Mouse (Mus musculus) natural killer cell, adult 2 months (primary cell): ENCODE measurements around the gene Ccdc86.
A peak's percentile ranks its signal among the peaks of the same experiment; 100 is the strongest.

Experiments used
- DNase-seq, 2 experiments: peaks; one replicate each; pipeline ENCODE4 v3.0.0; 2022; ENCODE audit warnings: low spot score in 2 of 2

The Ccdc86 gene

DNA sequence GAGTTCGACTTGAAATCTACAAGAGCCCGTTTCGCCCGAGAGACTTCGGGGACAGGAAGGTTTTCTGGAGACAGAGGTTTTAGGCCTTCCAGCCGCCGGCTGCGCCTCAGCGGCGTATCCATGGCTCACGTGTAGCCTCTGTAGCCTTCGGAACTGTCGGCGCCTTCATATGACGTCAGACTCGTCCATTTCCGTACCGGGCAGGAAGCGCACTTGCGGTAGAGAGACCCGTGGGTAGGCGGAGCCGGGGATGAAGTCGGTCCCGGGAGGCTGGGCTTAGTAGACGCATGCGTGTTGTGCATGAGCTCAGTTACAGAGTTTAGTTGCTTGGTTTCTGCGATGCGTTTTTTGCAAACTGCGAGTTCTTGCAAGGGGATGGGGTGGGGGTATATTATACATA, at the start of gene Ccdc86:
TSS of gene Ccdc86 (minus strand) at position 155 of the 400 bp plus-strand sequence.
- peak; percentile 94 to 95 for DNase-seq

- peak in 1 of 2 experiments; percentile 21 for DNase-seq
Measured at GRCm38 (mm10) chr19:10993150-10993549, 44.1 kb upstream of the Ccdc86 start, which contains the start of gene Ms4a15. TSS of gene Ms4a15 (minus strand) at chr19:10993250.

GRCm38 (mm10) chr19:10991911-10992310, 42.8 kb upstream of the Ccdc86 start:
- no peak for DNase-seq

- DNase-seq: peak; percentile 78 to 91
Measured at GRCm38 (mm10) chr19:10990751-10991150, 41.7 kb upstream of the Ccdc86 start.

DNA sequence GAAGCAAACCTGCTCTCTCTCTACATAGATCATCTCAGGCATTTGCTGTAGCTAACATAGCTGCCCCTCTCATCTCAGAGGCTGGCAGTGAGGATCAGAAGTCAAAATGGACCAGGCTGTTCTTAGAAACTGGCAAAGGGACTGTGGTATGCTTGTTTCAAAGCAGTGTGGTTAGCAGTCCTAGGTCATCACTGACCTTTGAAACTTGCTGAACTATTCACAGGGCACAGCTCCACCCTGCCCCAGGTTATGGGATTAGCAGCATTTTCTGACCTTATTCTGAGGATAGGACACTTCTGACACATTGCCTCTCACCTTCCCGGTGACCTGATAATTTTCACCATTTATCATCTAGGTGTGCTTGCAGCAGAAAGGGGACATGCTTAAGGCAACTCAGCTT, 39.5 kb upstream of the Ccdc86 start:
- peak; percentile 34 to 62 for DNase-seq

- peak; percentile 38 to 66 for DNase-seq
Measured at GRCm38 (mm10) chr19:10985889-10986288, 36.8 kb upstream of the Ccdc86 start.

DNA sequence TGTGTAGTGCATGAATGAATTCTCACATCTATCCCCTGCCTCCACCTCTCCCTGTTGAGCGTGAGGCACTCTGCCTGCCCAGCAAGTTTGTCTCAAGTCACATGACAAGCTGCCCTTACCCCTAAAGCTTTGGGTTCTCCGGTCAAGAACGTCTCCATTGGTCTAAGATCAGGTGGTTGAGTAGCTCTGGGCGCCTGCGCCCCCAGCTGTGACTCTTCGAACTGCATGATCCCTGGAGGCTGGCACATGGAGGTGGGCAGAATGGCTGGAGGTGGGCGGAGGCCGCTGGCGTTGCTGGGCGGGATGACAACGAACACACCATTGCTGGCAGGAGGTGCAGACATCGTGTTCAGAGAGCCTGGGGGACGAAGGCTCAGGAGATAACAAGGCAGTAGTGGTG, 35.5 kb upstream of the Ccdc86 start:
- no peak for DNase-seq

DNA sequence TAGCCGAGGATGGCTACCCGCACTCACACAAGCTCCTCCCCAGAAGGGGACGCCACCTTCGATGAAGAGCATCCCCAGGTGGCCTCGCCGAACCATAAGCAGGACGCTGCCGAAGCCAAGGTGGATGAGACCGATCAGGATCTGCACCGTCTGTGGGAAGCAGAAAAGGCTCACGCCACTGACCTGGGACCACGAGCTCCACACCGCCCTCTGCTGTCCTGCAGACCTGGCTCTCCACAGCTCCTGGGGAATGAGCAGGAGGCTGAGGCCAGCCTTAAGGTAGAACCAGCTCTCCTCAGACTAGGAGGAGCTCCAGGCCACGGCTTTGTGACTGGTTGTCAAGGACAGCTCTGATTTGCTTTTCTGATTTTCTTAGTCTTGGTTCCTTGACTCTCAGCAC, 34.1 kb upstream of the Ccdc86 start:
- DNase-seq: peak in 1 of 2 experiments; percentile 25

DNA sequence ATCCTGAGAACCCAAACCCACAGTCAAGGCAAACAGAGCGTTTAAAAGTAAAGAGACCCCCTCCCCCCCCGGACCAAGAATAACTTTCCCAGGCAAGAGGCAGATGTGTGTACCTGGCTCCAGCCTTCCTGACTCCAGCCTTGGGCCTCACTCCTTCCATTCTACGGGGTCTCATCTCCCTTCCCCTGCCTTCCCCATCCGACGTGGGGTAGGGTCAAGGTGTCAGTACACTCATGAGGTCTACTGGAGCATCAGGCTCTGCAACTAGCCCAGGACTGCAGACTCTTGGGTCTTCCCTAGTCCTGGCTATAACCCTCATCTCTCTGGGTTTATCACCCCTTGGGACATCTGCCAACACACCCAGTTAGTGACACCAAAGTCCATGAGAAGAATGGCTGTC, 31.1 kb upstream of the Ccdc86 start:
- DNase-seq: no peak

GRCm38 (mm10) chr19:10979184-10980168, 30.4 kb upstream of the Ccdc86 start:
- peak; percentile 94 to 97 for DNase-seq

GRCm38 (mm10) chr19:10976318-10976717, 27.3 kb upstream of the Ccdc86 start:
- DNase-seq: no peak

GRCm38 (mm10) chr19:10975187-10975586, 26.1 kb upstream of the Ccdc86 start:
- DNase-seq: no peak

DNA sequence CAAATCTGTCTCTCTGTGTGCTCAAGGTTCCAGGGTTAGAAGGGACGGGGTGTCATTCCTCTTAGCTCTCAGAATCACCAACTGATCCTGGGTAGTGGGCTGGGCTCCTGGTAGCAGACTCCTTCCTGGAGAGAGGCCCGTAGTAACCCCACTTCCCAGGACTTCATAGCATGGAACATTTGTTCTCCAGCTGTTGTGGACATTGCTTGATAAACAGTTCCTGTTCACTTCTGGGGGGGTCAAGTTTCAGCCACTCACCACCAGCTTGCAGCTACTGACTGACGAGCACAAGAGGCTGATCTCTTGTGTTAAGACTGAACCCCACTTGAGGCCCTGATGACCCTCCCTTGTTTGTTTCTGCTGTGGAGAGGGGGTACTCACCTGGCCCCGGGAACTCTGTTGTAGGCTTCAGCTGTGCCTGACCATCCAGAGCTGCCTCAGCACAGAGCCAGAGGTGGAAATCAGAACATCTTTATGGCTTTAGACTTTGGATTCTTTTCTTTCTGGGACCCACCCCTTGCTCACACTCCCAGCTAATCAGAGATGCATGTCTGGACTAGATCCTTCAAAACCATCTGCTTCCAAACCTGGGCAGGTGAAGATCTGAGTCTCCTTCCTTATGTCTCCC, 25.3 kb upstream of the Ccdc86 start, which contains the start of gene Ms4a10:
TSS of gene Ms4a10 (minus strand) at position 433 of the 628 bp plus-strand sequence.
- no peak for DNase-seq

DNA sequence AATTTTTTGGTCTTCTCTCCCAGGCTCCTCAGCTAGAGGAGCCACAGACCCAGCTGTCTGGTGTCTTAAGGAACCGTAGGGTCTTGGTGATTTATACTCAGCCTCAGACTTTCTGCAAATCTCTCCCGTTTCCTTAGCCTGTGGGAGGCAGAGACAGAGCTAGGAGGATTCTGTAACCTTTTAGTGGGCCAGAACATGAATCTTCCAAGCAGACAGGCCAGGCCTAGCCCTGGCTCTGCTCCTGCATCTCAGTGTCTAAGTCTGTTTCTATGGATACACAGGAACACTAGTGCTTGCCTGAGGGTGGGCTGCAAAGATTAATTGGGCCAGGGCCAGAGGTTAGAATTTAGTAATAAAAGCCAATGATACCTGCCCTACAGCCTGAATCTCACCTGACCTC, 24.1 kb upstream of the Ccdc86 start:
- no peak for DNase-seq

- DNase-seq: no peak
Measured at GRCm38 (mm10) chr19:10972660-10973059, 23.6 kb upstream of the Ccdc86 start.

DNA sequence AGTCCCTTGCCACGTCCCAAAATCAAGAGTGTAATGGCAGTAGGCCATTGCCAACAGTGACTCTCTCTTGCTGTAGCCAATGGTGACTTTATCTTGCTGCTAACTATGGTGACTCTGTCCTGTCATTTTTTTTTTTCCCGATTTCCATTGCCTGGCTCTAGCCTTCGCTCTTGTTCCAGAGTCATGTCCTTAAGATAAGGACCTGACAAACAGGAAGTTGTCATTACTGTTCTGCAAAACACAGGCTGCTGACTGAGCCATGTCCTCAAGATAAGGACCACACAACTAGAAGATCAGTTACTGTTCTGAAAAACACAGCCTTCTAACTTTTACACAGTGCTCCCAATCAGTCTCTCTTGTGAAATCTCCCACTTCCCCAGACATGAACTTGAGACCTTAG, 21.4 kb upstream of the Ccdc86 start:
- no peak for DNase-seq

GRCm38 (mm10) chr19:10968578-10968977, 19.5 kb upstream of the Ccdc86 start:
- DNase-seq: no peak

DNA sequence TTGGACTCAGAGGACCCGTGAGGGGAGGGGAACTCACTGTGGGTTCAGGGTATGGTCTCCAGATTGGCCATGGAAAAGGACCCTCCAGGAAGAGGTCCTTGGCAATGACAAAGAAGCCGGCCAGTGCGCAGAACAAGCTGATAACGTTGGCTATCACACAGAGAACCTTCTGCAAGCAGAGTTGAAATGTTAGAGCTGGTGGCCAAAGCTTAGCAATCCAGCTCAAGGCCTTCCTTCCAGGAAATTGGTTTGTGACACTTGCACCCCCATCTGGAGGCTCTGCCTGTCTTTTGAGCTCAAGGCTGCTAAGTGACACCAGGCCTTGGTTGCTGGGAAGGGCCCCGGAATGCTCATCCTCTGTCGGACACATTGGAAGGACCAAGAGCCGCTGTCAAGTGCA, 16.7 kb upstream of the Ccdc86 start:
- DNase-seq: no peak

GRCm38 (mm10) chr19:10959978-10960346, 10.9 kb upstream of the Ccdc86 start:
- DNase-seq: no peak

GRCm38 (mm10) chr19:10959085-10959977, 10.3 kb upstream of the Ccdc86 start:
- peak; percentile 51 to 56 for DNase-seq

GRCm38 (mm10) chr19:10952021-10952939, 3.2 kb upstream of the Ccdc86 start:
- no peak for DNase-seq
